Mouse (Mus musculus) cerebellum, postnatal 36 days (tissue): ENCODE measurements around the gene Klf2.

ENCODE experiments used
- DNase-seq, 2 experiments: peaks; one replicate each; pipeline ENCODE4 v3.0.0; 2021 to 2022; ENCODE audit warnings: mixed read lengths in 2 of 2

Klf2 gene

DNA sequence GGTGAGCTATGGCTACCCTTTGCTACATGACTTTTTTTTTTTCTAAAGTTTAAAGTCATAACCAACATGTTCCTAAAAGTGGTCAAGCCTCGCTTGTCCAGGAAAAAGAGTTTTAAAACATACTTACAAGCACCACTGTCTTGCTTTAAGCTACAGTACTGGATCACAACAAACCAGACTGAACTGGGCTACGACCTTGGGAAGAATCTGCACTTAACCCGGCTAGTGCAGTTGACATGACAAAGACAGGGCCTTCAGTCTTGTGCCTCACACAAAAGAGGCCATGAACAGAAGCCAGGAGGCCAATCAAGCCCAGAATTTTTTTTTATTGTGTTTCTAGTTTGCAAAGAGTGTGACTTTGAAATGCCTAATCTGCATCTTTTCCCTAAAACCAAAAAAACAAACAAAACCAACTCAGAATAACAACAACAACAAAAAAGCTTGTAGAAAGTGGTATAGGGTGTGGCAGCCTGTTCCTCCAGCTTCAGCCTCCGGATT lies 15.4 kb downstream of the Klf2 start:
- no peak for DNase-seq

DNA sequence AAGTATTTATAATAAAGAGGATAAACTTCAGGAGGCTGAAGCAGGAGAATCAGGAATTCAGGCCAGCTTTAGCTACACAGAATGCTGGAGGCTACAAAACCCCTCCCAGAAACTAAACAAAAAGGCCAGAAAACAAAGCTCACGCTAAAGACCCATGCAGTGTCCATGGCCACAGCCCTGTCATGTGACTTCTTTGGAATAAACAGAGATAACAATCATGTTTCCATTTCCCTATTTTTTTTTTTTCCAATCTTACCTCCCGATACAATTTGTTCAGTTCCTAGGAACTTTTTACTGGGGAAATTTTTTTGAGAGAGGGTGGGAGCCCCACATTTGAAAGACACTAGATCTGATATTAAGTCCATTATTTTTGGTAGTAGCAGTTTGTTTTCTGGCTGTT lies 17.4 kb downstream of the Klf2 start:
- DNase-seq, result no peak

DNA sequence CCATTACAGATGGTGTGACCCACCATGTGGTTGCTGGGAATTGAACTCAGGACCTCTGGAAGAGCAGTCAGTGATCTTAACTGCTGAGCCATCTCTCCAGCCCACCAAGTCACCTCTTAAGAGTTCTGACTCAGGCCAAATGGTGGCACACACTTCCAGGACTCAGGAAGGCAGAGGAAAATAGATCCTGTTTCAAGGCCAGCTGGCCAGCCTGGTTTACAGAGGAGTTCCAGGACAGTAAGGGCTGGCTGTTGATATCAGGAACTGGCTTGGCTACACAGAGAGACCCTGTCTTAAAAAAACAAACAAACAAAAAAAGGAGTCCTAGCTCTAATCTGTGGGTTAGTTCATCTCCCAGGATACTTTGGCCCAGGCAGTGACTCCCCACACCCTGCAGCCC lies 18.2 kb downstream of the Klf2 start:
- no peak for DNase-seq

DNA sequence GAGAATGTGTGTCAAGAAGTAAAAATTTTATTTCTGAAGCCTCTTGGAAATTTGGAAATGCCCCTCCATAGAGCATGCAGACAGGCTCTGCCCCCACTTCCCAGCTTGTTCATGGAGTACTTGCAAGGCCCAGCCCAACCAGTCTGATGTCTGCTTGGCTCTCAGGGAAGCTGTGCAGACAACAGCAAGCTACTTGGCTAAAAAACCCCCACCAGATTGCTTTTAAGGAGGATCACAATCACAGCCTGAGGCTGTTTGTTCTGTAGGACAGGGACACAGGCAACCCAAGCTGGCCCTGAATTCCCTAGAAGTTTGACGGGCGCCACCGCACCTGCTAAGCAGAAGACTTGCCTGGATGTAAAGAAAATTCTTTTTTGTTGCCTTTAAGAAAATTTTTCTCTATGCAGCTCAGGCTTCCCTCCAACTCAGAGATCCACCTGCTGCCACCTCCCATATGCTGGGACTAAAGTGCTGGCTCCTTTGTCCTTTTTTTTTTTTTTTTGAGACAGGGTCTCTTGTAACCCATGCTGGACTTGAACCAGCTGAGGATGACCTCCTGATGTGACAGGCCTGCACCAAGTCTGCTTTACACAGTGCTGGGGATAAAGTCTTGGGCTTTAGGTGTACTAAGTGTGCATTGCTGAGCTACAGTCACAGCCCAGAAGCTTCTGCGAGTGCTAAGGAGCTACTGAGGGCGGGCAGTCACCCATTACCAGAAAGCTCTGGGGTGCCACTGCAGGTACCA lies 23.9 kb downstream of the Klf2 start:
- peak in 1 of 2 experiments; percentile 13 for DNase-seq

DNA sequence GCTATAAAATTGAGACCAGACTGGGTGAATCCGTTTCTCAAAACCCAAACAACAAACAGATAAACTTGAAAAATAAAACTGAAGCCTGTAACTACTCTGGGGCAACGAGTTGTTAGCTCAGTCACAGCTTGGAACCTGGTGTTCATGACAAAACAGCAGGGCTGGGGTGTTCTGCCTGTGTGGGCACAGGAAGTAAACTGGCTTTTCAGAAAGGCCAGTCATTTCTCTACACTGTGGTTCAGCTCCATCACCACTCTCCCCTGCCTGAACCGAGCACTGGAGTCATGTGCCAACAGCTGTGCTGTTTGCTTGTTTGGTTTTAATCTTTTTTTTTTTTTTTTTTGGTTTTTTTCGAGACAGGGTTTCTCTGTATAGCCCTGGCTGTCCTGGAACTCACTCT lies 24.9 kb downstream of the Klf2 start:
- no peak for DNase-seq

DNA sequence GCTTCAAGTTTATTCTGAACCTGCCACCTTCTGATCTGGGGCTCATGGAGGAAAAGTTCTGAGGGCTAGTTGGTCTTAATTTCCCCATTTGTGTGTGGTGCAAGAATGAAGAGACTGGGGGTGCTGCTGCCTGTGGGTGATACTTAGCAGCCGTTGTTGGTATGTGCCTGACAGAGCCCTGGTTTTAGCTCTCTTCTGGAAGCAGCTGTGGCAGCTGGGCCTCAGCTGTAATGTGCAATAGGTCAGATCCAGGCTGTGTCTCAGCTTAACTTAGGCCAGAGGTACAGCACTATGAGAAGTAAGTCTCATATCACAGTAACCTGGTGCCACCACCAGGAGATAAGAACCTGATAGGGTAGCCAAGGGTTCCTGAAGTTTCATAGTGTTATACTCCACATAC lies 28.7 kb downstream of the Klf2 start:
- no peak for DNase-seq

DNA sequence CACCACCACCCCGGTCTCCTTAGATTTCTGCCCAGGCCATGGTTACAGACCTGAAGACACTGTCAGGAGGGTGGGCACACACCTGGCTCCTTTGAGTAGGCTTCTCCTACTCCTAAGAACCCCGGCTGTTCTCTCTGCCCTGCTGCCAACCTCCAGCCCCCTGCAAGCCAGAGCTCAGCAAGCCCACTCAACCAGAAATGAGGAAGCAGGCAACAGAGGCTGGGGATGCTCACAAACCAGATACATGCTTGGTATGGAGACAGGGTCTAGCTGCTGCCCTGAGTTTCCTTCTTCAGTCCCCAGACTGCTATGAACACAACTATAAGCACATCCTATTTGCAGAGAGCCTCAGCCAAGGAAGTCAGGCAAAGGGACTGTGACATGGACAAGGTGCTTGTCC lies 29.3 kb downstream of the Klf2 start:
- no peak for DNase-seq

DNA sequence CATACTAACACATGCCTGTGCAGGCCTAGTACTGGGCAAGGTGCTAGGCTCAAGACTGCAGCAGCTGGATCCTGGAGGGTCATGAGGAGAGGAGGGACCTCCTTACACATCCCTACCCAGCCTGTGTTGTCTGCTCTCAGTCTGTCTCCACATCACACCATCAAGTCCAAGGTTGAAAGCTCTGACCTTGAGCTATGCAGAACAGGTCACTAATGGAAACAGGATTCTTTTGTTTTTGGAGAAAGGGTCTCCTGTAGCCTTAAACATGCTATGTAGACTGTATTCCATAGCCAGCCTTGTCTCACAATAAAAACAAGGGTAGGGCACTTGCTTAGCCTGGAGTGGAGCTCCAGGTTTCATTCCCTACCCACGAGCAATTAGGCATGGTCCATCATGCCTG lies 30.1 kb downstream of the Klf2 start:
- DNase-seq, result no peak

DNA sequence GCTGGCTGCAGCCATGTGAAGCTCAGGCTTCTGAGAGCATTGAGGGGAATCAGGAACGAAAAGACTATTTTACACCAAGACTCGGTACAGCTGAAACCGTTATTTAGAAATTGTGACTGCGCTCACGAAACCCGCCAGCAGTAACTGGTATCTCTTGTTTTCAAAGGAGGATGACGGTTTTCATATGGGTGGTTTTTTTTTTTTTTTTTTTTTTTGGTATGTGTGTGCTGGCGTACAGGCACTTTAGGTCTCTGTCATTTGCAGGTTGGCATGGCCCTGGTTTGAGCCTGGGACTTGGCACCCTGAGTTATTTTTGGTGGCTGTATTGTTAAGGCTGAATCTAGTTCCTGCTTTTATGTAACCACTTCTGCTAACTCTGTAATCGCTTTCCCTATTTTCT lies 31.0 kb downstream of the Klf2 start:
- DNase-seq, result no peak

DNA sequence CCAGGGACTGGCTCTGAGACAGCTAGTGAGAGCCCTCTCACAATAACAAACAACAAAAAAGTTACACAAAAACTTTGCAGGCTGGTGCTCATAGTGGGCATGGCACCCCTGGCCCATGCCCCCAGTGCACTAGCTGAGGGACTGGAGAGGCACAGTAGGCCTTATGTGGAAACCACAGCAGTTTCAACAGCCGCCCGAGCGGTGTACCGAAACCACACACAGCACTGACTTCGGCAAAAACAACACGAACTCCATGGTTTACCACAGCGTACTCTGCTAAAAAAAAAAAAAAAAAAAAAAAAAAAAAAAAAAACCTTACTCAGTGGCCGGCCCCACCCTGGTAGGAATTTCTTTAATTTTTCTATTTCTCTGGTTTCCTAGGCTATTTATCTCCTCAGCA lies 31.9 kb downstream of the Klf2 start:
- no peak for DNase-seq

DNA sequence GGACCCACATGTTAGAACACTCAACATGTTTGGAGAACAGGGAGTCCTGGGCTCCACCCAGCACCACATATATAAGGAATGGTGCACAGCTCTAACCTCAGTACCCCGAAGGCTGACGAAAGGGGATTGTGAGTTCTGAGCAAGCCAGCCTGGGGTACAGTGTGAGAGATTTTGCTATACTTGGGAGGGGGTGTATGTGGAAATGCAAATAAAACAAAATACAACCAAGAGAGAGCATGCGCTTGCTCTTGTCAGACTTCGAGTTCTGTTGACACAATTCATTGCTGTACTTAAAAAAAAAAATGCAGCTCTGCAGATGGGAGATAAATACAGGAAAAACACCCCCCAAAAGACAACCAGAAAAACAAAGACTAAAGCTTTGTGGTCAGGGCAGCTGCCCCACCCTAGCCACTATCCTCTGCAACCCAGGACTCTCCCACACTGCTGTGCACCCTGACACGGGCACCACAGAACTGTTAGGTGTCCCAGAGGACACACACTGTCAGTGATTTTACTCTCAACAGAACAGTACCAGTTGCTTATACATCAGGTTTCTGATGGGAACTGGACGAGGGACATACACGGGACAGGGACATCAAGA lies 32.7 kb downstream of the Klf2 start:
- no peak for DNase-seq

DNA sequence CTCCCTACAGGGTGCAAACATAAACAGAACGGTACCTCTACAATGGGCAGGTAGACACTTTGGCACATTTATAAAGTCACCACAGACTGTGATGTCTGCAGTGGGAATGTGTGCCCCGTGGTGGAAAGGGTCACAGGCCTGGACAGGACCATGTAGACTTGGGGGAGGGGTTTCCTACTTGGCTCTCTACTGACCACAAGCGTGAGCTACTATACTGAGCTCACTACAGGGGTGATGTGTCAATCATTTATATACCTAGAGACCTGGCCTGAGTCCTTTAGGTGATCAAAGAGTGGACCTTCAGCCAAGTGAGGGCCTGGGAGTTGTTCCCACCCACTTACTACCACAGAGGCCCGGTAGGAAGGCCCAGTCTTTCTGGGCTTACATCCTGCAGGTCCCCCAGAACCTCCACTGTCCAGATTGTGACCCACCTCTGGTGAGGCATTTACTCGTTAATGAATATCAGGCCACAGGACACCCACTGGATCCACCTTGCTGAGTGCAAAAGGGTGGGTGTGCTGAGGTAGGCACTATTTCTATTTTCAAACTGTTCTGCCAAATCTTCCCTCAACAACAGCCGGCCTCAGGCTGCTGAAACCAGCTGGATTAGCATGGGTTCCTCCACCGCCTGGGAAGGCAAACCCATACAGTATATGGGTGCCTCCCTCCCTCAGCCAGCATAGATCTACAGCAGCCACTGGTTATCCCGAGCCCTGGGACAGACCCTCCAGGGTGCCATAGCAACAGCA lies 34.3 kb downstream of the Klf2 start:
- no peak for DNase-seq

DNA sequence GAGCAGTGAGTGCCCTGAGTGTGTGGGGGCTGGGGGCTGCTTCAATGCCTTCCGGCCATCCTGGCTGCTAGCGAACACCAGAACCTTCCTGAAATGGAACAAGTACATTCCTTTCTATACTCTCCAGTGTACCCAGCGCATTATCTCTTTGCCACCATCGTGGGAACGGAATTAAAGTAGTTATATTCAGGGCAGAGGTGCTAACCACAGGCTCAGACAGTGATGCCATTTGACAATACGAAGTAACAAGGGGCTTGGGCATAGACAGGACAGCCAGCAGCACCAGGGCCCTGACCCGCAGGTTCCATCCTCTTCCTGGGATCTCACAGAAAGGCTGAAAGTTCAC lies 34.8 kb downstream of the Klf2 start:
- DNase-seq, result no peak

DNA sequence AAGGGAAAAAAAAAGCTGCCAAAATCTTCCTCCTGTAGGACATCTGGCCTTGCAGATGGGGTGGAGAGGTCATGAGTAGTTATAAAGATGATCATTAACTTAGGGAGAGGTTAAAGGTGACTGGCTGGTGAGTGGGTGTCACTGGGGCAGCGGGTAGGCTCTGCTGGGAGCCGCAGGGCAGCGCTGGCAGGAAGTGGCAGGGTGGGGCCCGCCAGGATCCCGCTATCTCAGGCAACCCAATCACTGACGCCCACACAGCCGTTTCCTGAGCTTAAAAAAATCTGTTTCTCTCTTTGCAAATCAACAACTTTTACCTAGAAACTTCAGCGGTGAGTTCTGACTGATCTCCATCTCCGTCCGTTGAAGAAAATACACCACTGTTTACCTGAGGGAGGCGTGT lies 35.4 kb downstream of the Klf2 start:
- no peak for DNase-seq

DNA sequence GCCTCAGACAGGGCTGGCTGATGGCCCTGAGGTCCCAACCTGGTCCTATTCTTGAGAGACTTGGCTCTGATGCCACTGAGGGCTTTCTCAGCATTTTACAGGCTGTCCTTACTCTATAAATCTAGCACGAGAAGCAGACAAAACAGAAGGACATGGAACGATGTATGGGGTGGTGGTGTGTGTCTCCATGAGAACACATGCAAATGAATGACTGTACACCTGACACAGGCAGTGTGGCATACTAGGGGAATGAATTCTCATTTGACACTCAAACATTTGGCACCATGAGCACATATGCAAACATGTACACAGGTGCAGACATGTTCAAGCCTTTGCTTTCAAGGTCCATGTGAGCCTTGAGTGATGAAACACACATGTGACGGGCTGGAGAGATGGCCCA lies 37.8 kb downstream of the Klf2 start:
- no peak for DNase-seq

DNA sequence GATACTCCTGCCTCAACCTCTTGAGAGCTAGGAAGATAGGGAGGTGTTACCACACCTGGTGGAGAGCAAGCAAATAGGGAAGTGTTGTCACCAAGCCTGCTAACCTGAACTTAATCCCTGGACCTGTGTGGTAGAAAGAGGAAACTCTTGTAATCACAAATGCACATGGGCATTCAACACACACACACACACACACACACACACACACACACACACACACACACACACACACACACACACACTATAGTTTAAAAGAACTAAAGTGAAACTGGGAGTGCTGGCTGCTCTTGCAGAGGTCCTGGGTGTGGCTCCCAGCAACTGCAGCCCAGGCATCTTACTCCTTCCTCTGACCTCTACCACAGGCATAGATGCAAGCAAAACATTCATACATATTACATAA lies 41.3 kb downstream of the Klf2 start:
- no peak for DNase-seq

DNA sequence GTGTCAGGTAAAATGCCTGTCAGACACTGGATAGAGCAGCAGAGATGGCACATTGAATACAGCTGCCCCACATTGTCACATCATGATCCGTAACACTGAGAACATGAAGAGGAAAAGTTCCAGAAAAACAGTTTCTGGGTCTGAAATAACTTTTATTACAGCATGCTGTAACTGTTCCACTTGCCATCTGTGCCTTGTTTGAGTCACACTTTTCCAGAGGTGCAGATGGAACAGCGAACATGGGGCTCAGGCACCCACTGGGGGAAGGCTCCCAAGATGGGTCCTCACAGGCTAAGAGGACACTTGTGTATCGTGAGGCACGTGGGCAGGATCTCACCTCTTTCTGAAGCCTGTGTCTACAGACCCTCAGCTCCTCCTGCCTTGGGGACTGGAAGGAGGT lies 43.9 kb downstream of the Klf2 start:
- DNase-seq, result no peak

DNA sequence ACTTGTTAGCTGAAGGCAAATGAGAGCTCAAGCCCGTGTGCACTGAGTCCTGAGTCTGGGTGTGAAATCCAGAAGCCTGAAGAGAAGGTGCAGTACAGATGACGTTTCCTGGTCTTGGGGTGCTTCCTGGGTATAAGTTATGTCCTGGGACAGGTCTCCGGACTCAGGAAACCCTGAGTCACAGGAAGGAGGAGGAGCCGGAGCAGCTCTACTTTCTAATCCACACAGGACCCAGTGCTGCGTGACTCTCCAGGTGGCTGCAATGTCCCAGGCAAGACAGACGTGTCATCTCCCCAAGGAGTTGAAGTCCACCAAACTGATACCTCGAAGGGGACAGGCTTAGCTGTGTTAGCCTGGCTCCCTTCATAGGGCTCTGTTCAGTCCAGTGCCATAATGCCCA lies 44.6 kb downstream of the Klf2 start:
- no peak for DNase-seq

DNA sequence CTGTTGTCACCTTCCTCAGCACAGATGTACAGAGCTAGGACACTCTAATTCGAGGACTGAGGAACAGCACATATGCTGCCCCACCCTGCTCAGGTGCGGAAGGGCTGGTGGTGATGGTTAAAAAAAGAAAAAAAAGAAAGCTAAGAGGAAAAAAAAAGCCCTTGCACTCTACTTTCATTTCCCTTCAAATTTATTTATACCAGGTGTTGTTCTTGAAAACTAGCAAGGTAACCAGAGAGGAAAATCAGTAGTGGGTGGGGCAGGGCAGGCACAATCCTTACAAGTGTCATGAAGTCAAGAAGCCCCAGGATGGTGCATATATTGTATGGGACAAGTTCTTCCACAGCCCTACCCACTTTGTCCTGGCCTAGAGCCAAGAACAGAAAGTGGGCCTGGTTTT lies 46.2 kb downstream of the Klf2 start:
- DNase-seq, result no peak

DNA sequence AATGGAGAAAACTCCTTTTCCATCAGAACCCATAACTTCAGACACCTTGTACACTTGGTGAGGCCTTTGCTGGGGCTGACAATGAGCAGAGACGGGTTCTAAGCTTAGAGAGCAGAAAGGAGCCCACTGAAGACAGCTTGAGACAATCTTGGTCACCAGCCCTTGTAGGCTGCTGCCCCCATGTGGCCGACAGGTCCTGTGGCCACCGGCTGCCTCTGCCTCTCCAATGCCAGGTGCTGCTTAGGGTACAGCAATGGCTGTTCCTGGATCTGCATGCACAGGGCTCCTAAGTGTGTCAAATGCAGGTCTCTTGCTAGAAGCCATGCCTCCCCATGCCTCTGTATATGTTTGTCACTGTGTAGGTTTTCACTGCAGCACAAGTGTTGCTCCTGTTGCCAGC lies 47.0 kb downstream of the Klf2 start:
- DNase-seq, result peak; percentile 75 to 77

DNA sequence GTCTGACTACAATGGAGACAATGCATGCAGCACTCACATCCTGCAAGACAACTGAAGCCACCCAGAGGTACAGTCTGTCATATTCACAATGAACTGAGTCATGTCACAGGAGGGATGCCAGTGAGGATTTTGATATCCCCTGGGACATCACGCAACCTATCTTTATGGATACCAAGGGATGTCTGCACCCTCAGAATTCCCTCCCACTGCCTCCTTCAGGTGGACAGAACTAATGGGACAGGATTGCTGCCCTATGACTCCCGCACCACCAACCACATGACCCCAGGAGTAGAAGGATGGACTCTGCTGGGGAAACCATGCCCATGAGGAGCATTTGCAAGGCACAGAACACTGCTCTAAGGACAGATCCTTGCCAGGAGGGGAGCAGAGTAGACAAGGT lies 47.6 kb downstream of the Klf2 start:
- DNase-seq, result no peak
